20 mouse cellular contexts compared by ENCODE assay signal in genomic region chr8:19724871-19725270, GRCm38 (mm10). TPM values are rescaled to one million over a fixed set of nuclear protein-coding genes. Genes with fewer than 3 reads are reported as not detected.
"Had no signal": no experiment of that assay in that cellular context is flagged by ENCODE, and none has a peak within 500 bp of the region (broad histone marks: within the 10 kb centered on the region; RNA-seq: fewer than 3 reads in every experiment).

No protein-coding gene starts in this region.

RNA-seq across cellular contexts. Expression of gene 4930467E23Rik, which starts 4.5 kb away (rescaled TPM):
- polyA plus RNA-seq: heart, embryonic 10.5 days; heart, embryonic 11.5 days; heart, embryonic 12.5 days; heart, embryonic 13.5 days; heart, embryonic 14.5 days; heart, embryonic 15.5 days; heart, embryonic 16.5 days; heart, postnatal 0 days; hindbrain, embryonic 11.5 days; hindbrain, embryonic 13.5 days; hindbrain, embryonic 14.5 days; hindbrain, embryonic 15.5 days; hindbrain, embryonic 16.5 days; hindbrain, postnatal 0 days; inflammation-experienced regulatory T-cells, adult 6 months; intestine, postnatal 0 days; kidney, embryonic 14.5 days; kidney, embryonic 16.5 days; kidney, postnatal 0 days; large intestine, adult 2 months had no signal
